In the genomic region with DNA sequence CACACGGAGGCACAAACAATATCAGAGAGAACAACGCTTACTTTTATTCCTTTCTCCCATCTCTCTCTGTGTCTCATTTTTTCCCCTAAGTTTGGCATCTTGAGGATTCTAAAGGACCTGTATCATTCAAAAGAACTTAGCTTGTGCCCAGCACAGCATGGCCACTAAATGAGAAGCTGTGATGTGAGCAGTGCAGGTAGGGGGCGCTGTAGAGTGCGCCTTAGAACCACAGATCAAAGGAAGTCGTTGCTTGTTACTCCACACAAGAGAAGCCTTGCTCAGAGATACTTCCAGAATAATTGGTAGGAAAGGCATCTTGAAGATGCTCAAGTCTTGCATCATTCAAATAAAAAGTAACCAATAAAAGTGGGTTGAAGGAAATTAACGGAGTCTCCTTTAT, we compare ENCODE assay signal across 9 mouse cellular contexts.
DNase-seq lines count a peak whose midpoint lies in the region; ATAC-seq and TF ChIP-seq lines count a peak whose summit lies in the region.
"Had no signal": no experiment of that assay in that cellular context is flagged by ENCODE, and none has a peak within 500 bp of the region (broad histone marks: within the 10 kb centered on the region; RNA-seq: fewer than 3 reads in every experiment).

No protein-coding gene starts in this region.

- TF ChIP-seq CTCF in C2C12 (IDR thresholded peaks at IDR 0.05; ENCODE audit: control insufficient read depth, insufficient read depth, insufficient read length): peak; percentile 34

- no peak overlapping the region for H3K9ac ChIP-seq in hindbrain, embryonic 11.5 days (ENCODE audit: low read depth, low read length)
- no peak overlapping the region for H3K9ac ChIP-seq in hindbrain, embryonic 16.5 days (ENCODE audit: low read depth, low read length)
- no peak overlapping the region for H3K9ac ChIP-seq in intestine, embryonic 16.5 days (ENCODE audit: low read depth, low read length)

- no peaks in the 10 kb centered on the region for H3K79me2 ChIP-seq in C2C12 (ENCODE audit: control insufficient read depth, insufficient read depth)

- H3K4me1 ChIP-seq in hindbrain, embryonic 11.5 days (replicated peaks; ENCODE audit: control insufficient read depth, insufficient read depth, low read length): no peaks in the 10 kb centered on the region; the same call in 1 of the 2 replicates
- no peaks in the 10 kb centered on the region; the same call in 1 of the 2 replicates for H3K4me1 ChIP-seq in hindbrain, embryonic 16.5 days (ENCODE audit: control insufficient read depth, insufficient read depth, low read depth, low read length)
- H3K4me1 ChIP-seq in embryonic facial prominence, embryonic 10.5 days: peaks cover 25% of the 10 kb centered on the region
- H3K4me1 ChIP-seq in intestine, embryonic 16.5 days (ENCODE audit: control insufficient read depth, insufficient read depth, low read length): no peaks in the 10 kb centered on the region

- WGBS in hindbrain, embryonic 11.5 days: 39% methylated on average over 6 of the region's 6 CpGs
- 40% methylated on average over 6 of the region's 6 CpGs for WGBS in hindbrain, embryonic 16.5 days
- 41% methylated on average over 6 of the region's 6 CpGs for WGBS in embryonic facial prominence, embryonic 10.5 days
- WGBS in intestine, embryonic 16.5 days: 46% methylated on average over 6 of the region's 6 CpGs

- H3K27me3 ChIP-seq in hindbrain, embryonic 11.5 days (ENCODE audit: control insufficient read depth, insufficient read depth, low read length): no peaks in the 10 kb centered on the region
- no peaks in the 10 kb centered on the region for H3K27me3 ChIP-seq in hindbrain, embryonic 16.5 days (replicated peaks; ENCODE audit: control insufficient read depth, insufficient read depth, low read length)
- no peaks in the 10 kb centered on the region for H3K27me3 ChIP-seq in C2C12 (ENCODE audit: control insufficient read depth, insufficient read depth, insufficient read length)
- H3K27me3 ChIP-seq in embryonic facial prominence, embryonic 10.5 days (replicated peaks; ENCODE audit: low read depth, poor library complexity, severe bottlenecking): no peaks in the 10 kb centered on the region
- no peaks in the 10 kb centered on the region for H3K27me3 ChIP-seq in intestine, embryonic 16.5 days (replicated peaks; ENCODE audit: control insufficient read depth, insufficient read depth, low read length)

- no peaks in the 10 kb centered on the region for H3K36me3 ChIP-seq in hindbrain, embryonic 11.5 days (ENCODE audit: control insufficient read depth, insufficient read depth, low read length)
- no peaks in the 10 kb centered on the region for H3K36me3 ChIP-seq in hindbrain, embryonic 16.5 days (ENCODE audit: control insufficient read depth, insufficient read depth, low read length)
- no peaks in the 10 kb centered on the region for H3K36me3 ChIP-seq in C2C12 (ENCODE audit: control insufficient read depth, insufficient read depth)
- no peaks in the 10 kb centered on the region for H3K36me3 ChIP-seq in embryonic facial prominence, embryonic 10.5 days (replicated peaks)
- H3K36me3 ChIP-seq in intestine, embryonic 16.5 days (ENCODE audit: control insufficient read depth, insufficient read depth, low read length): no peaks in the 10 kb centered on the region

- no peak overlapping the region for H3K4me2 ChIP-seq in hindbrain, embryonic 11.5 days (replicated peaks; ENCODE audit: low read depth, low read length)
- no peak overlapping the region for H3K4me2 ChIP-seq in hindbrain, embryonic 16.5 days (ENCODE audit: low read length)
- no peak overlapping the region for H3K4me2 ChIP-seq in intestine, embryonic 16.5 days (ENCODE audit: low read depth, low read length)

- ATAC-seq in hindbrain, embryonic 11.5 days (ENCODE audit: low FRiP score): no peak
- no peak for ATAC-seq in hindbrain, embryonic 16.5 days
- no peak for ATAC-seq in intestine, embryonic 16.5 days

- DNase-seq in hindbrain, embryonic 11.5 days (ENCODE audit: low spot score): peak; percentile 65
- peak; percentile 57 for DNase-seq in adrenal gland, adult 2 months
- DNase-seq in embryonic facial prominence, embryonic 10.5 days (ENCODE audit: low spot score): peak; percentile 59
- peak; percentile 37 for DNase-seq in layer of hippocampus, postnatal 10 days (ENCODE audit: low spot score in 2 of 2)
- peak; percentile 40 for DNase-seq in skeletal muscle tissue, adult 2 months (ENCODE audit: low read depth, low spot score)

- no peaks in the 10 kb centered on the region for H3K79me3 ChIP-seq in C2C12 (ENCODE audit: low read depth)

- no peak overlapping the region for H3K4me3 ChIP-seq in hindbrain, embryonic 11.5 days (ENCODE audit: low read depth, low read length)
- no peak overlapping the region for H3K4me3 ChIP-seq in hindbrain, embryonic 16.5 days (ENCODE audit: low read length)
- no peak overlapping the region for H3K4me3 ChIP-seq in C2C12 (ENCODE audit: insufficient read depth, poor library complexity, severe bottlenecking)
- no peak overlapping the region for H3K4me3 ChIP-seq in embryonic facial prominence, embryonic 10.5 days
- H3K4me3 ChIP-seq in intestine, embryonic 16.5 days (ENCODE audit: low read length): no peak overlapping the region
- H3K4me3 ChIP-seq: erythroblast, embryonic 14.5 days had no signal

- H3K9me3 ChIP-seq in hindbrain, embryonic 11.5 days (ENCODE audit: control insufficient read depth, low read length): no peaks in the 10 kb centered on the region
- no peaks in the 10 kb centered on the region for H3K9me3 ChIP-seq in hindbrain, embryonic 16.5 days (ENCODE audit: control insufficient read depth, low read length)
- H3K9me3 ChIP-seq in embryonic facial prominence, embryonic 10.5 days: no peaks in the 10 kb centered on the region
- no peaks in the 10 kb centered on the region for H3K9me3 ChIP-seq in intestine, embryonic 16.5 days (ENCODE audit: control insufficient read depth, low read length)

- H3ac ChIP-seq in C2C12 (ENCODE audit: control insufficient read depth, insufficient read length, low read depth): no peak overlapping the region

- no peak overlapping the region for H3K27ac ChIP-seq in hindbrain, embryonic 11.5 days (ENCODE audit: low read depth, low read length)
- no peak overlapping the region for H3K27ac ChIP-seq in hindbrain, embryonic 16.5 days (ENCODE audit: low read depth, low read length)
- H3K27ac ChIP-seq in embryonic facial prominence, embryonic 10.5 days (replicated peaks): no peak overlapping the region
- H3K27ac ChIP-seq in intestine, embryonic 16.5 days (ENCODE audit: low read length): no peak overlapping the region

TF ChIP-seq in C2C12, 6 proteins besides CTCF, POLR2A, EP300 and RAD21:
- TF ChIP-seq MYOD1 (IDR thresholded peaks at IDR 0.05; ENCODE audit: control insufficient read depth, insufficient read length, low read depth): no peak
- TF ChIP-seq MAX (IDR thresholded peaks at IDR 0.05): no peak
